Mouse (Mus musculus) embryo, embryonic 10.5 days (tissue): ENCODE measurements around the gene Sept3.
A peak's percentile ranks its signal among the peaks of the same experiment; 100 is the strongest.

Experiments
- DNase-seq: peaks from one replicate; pipeline ENCODE4 v3.0.0-alpha.2; 2015; ENCODE audit warnings: low spot score

Sept3 gene

GRCm38 (mm10) chr15:82272295-82272694 is 2.4 kb upstream of the Sept3 start:
- no peak for DNase-seq

DNA sequence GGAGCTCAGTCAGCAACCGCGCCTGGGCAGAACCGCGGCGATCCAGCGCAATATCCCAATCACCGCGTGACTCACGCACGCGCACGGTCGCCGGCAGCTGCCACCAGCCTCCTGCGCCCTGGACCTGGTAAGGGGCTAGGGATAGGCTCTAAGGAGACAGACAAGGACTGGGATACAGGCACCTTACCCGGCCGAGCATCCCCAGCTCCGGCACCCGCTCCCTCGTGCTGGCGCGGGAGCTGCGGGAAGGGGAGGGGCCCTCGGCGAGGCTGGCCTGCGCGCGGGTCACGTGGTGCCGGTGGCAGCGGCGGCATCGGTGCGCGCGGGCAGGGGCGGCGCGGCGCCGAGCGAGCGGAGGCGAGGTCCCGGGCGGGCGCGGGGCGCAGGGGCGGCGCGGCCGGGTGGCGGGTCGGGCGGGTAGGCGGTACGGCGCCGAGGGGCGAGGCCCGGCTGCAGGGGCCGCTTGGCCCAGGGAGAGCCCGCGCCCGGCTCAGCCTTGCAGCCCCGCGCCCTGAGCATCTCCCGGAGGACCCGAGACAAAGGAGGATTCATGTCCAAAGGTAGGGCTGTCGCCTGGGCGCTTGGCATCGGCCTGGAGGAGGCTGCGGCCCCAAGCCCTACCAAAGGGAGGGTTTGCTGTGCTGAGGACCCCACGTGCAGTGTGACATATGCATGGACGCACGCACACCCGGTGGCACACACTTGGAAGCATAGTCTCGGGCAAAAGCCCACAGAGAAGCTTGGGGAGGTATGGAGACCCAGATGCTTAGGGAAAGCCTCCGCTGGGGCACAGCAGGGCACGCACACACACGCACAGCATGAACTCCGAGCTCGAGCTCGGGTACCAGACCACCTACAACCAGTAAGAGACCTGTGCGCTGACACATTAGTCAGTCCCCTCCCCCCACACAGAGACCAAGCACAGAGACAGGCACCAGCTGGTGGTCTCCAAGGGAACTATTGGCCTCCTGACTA is 521 bp downstream of the Sept3 start:
- DNase-seq = peak; percentile 90

- DNase-seq = no peak
These were observed 2.9 kb downstream of the Sept3 start for GRCm38 (mm10) chr15:82277591-82277990.

DNA sequence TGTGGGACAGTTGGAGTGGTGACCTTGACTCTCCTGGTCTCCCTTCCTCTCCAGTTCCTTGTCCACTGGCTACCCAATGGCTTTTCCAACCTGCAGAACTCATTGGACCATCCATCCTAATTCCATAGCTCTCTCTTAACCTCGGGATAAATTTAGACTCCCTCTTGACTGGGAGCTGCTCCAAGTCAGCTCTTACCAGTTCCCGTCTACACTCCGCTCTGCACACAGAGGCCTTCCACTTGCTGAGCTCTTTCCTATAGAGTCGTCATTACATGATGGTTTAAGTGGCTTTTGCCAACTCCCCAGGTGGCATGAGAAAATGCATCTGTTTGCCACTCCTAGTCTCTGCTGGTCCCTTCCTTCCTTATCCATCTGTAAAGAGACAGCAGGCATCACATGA is 5.9 kb downstream of the Sept3 start:
- no peak for DNase-seq

- no peak for DNase-seq
These were observed 11.5 kb downstream of the Sept3 start for GRCm38 (mm10) chr15:82286157-82286556.

DNA sequence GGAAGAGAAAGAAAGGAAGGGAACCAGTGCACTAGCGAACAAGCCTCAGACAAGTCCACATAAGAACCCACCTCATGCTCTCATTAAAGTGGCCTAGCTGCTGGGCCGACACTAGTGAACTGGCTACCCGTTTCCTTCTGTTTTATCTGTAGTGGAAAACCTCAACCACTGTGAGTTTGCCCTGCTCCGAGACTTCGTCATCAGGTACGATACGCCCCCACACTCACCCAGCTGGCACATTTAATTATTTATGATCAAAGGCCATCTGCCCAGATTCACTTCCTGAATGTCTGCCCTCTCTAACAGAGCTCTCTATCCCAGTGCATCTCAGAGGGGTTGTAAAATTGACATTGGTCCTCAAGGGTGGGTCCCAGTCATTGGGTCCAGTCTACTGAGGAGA is 15.6 kb downstream of the Sept3 start:
- DNase-seq = no peak

- DNase-seq = no peak
These were observed 18.2 kb downstream of the Sept3 start for GRCm38 (mm10) chr15:82292851-82293250.

DNA sequence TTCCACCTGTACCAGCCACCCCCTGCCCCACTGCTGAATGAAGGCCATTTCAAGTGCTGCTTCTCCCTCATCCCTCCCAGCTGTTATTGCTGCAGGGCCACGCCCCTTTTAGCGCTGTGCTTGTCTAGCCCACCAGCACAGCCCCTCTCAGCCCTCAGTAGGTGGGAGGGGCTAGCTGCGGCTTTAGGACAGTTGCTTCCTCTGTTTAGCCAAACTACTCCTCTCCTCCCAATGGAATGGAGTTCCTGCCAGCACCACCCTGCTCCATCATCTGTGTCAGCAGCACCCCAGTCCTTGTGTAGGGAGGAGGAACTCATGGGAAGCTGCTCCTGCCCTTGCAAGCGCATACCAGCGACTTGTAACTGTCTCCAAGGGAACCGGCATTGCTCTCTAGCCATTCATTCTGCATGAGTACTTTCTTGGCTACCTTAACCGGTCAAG is 18.6 kb downstream of the Sept3 start:
- DNase-seq = peak; percentile 83

DNA sequence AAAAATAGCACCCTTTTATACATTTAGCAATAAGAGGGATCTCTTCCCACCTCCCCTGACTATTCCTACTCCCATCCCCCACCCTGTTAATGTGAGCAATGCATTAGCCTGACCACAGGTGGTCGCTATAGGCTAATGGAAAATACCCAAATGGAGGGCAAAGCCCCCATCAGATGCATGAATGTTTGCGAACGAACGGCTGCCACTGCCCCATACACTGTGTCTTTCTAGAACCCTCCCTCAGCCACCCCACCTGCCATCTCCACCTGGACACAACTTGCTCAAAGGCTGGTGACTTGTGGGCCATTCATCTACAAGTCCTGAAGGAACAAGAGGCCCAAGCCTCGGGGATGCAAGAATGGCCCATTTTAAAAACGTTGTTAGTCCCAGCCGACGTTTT is 19.4 kb downstream of the Sept3 start:
- peak; percentile 70 for DNase-seq

GRCm38 (mm10) chr15:82298764-82299561 is 24.3 kb downstream of the Sept3 start, which contains the start of gene Wbp2nl:
Gene Wbp2nl (plus strand): TSS chr15:82298954.
- no peak for DNase-seq

DNA sequence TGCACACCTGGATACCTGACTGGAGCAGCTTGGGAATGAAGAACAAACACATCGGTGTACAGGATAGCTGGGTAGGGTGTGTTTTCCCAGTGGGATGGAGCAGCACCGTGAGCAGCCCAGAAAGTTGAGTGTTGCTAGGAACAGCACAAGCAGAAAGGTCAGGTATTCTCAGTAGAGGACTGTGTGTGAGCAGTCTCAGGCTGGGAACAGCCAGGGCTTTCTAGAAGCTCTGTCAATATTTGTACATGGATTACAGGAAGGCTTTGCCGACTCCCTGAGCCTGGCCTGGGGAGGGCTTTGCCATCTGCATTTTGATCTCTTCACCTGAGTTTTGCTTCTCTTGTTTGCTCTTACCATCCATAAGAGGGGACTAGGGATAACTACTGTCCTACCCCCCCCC is 32.4 kb downstream of the Sept3 start:
- no peak for DNase-seq

DNA sequence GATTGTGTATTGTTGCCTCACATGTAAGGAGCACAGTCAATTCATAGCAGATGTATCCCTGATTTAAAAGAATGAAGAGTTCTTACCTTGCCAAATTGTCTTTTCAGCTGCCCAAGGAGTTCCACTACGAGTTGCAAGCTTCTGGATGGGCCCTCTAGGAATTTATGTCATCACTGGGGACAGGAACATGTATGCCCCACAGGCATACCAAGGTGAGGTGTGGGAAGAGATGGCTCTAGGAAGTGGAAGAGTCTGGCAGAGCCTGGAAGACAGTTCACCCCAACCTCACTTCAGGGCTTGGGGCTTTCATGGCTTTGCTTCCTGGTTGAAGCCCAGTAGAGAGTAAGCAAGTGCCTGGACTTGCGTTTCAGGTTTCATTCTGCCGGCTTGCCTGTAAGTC is 33.7 kb downstream of the Sept3 start:
- DNase-seq = no peak

GRCm38 (mm10) chr15:82317839-82318238 is 43.1 kb downstream of the Sept3 start:
- no peak for DNase-seq

GRCm38 (mm10) chr15:82319613-82320012 is 44.9 kb downstream of the Sept3 start:
- no peak for DNase-seq

- DNase-seq = no peak
These were observed 47.5 kb downstream of the Sept3 start for GRCm38 (mm10) chr15:82322195-82322594.

DNA sequence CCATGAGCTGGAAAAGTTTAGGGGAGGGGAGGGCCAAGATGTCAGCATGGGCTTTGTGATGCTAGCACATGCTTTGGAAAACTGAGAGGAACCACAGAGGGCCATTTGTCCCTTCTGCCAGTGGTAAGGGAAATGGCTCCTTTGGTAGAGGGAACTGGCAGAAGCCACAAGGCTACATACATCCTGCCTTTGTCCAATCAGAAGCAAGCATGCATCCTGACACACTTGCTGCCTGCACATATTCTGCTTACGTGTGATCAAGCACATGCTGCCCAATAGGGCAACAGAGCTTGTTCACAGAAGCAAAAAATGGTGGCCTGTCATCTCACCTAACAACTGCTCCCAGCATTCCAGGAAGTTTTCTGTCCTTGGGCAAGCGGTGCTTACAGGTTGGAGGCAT is 50.7 kb downstream of the Sept3 start:
- no peak for DNase-seq

GRCm38 (mm10) chr15:82335194-82335593 is 60.5 kb downstream of the Sept3 start:
- no peak for DNase-seq

GRCm38 (mm10) chr15:82336629-82337028 is 61.9 kb downstream of the Sept3 start:
- no peak for DNase-seq

DNA sequence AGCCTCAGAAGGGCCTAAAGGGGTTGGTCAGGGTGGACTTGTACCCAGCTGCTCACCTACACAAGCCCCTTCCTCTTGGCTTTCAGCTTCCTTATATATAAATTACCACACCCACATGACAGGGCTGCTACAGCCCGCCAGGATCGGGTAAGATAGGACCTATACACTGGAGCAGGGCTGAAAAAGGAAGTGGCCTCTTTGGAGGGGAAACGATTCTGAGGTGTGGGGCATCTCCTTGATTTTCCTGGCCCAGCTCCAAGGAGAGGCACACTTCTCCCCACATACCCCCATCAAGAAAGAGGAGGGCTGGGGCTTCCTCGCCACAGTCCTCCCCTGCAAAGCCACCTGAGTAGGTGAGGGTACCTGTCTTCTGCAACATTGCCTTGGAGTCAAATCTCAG is 63.2 kb downstream of the Sept3 start:
- DNase-seq = no peak

- peak; percentile 97 for DNase-seq
These were observed 64.0 kb downstream of the Sept3 start, which contains the start of the genes Naga, Pheta2 and Smdt1 for GRCm38 (mm10) chr15:82338593-82339112. Gene Naga (minus strand): TSS chr15:82338925. Gene Pheta2 (plus strand): TSS chr15:82338942. Gene Smdt1 (plus strand): TSS chr15:82338959.

DNA sequence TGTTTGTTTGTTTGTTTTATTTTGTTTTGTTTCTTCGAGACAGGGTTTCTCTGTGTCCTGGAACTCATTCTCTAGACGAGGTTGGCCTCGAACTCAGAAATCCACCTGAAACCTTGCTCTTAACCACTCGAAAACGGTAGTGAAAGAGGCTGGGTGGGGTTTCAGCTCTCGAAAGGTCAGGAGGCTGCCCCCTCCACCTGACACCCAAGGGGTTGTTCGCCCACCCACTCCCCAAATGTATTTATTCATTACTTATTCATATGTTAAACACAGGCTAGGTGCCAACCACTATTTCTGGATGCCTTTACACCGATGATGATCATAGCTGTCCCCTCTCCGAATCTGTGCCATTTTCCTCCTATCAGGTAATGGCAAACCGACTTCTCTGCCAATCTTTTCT is 64.5 kb downstream of the Sept3 start:
- no peak for DNase-seq

- no peak for DNase-seq
These were observed 65.1 kb downstream of the Sept3 start for GRCm38 (mm10) chr15:82339634-82340254.
